Mouse (Mus musculus): ENCODE measurements around the gene Fam171b.
A peak's percentile ranks its signal among the peaks of the same experiment; 100 is the strongest.

The Fam171b gene

DNA sequence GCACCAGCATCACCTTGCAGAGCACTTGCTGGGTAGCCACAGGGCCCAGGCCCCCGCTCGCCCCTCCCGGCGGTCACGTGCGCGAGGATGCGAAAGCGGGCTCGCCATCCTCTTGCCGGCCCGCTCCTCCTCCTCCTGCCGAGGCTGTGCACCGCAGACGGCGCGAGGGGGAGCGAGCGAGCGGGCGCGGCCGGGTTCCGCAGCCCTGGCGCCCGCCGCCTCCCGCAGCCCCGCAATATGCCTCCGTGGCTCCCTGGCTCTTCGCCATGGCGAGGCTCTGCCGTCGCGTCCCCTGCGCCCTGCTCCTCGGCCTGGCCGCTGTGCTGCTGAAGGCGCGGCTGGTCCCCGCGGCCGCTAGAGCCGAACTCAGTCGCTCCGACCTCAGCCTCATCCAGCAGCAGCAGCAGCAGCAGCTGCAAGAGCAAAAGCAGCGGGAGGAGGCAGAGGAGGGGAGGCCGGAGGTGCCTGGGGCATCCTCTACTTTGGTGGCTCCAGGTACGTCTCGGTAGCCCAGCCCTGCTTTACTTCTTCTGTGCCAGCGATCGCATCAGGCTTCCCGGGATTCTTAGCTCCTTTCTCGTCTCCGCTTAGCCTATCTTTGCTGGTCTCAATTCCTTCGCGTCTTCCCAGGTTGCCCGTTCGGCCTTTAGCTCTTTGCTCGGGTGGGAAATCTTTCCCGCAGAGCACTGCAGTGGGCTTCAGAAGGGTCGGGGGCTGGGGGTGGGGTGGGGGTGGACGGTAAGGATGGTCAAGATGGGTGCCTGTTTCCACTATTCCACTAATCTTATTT, at the start of gene Fam171b:
TSS of gene Fam171b (plus strand) at position 154 of the 790 bp plus-strand sequence.
- peak; percentile 93 for DNase-seq

DNA sequence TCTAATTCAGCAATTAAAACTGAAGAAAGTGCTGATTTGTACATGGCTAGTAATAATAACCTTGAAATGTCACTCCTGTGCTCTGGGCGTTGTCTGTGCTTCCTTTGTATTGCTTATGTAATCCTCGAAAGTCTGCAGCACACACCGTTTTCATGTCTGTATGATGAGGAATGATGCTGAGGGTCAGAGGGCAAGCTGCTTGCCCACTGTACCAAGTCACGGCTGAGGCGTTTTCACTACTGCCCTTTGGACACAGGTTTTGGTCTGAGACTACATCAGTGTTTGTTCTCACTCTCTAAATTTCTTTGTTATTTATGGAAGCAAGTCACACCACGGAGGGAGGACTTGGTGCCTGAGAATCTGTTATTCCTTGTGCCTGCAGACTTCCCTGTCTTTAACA, 46.4 kb upstream of the Fam171b start:
- DNase-seq = no peak

DNA sequence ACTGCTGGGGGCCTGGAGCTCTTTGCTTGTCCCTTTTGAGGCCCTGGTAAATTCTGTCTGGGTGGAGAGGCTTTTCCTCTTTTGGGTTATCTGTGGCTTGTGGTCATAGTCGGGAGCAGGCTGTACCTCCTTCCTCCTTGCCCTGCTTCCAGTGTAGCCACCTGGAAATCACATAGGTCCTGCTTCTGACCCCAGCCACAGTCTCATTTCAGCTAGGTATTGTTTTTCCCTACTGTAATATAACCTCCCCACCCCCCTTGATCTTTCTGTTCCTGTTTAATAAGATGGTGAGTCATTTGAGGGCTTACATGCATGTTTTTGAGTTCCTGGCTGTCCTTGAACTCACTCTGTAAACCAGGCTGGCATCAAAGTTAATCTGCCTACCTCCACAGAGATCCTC, 45.6 kb upstream of the Fam171b start:
- DNase-seq = no peak

DNA sequence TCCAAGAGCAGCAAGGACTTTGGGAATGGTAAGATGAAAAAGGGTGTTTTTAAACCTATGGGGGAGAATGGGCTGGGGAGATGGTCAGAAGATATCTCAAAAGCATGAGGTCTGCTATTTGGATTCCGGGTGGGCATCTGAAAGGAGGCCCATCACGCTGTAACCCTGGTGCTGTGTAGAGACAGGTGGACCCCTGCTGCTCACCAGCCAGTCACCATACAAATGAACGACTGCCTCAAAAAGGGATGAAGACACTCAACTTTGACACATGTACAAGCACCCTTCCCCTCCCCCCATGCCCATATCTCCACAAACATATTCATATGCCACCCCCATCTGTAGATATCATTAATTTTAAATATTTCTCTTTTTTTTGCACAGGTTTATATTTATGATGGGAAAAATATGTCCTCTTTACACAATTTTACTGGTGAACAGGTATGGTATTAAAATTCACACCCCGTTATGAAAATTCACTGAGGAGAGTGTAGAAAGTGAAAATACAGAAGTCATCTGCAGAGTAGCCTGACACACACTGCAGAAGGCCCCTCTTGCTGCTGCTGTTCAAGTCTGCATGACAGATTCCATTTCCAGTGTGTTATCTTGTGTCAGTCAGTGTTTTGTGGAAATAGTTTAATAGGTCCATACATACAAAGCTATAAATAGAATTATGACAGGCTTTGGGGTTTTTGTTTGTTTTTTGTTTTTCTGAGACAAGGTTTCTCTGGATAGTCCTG, 44.0 kb upstream of the Fam171b start:
- DNase-seq = no peak

DNA sequence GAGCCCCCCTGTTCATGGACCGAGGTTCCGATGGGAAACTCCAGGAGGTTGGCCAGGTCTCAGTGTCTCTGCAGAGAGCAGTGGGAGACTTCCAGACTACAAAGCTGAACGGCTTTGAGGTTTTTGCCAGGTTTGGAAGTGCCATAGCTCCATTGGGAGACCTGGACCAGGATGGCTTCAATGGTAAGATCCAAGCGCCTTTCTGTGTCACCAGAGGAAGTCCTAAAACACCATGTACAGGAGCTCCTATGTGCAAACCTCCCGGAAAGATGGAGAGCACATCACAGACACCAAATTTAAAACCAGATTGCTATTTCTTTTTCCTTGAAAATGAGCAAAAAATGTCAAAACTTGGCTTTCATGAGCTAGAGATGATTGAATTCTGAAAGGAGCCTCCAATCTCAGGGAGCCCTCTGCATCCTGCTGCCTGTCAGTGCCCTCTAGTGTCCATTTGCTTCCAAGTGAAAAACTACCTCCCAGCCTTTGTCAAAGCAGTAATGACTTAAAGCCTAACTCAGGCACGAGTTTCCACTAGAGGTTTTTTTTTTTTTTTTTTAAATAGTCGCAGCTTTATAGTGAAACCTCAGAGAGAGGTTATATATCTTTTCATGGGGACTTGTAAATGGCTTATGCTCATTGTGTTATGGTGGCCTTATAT, 41.2 kb upstream of the Fam171b start:
- DNase-seq = peak; percentile 52

DNA sequence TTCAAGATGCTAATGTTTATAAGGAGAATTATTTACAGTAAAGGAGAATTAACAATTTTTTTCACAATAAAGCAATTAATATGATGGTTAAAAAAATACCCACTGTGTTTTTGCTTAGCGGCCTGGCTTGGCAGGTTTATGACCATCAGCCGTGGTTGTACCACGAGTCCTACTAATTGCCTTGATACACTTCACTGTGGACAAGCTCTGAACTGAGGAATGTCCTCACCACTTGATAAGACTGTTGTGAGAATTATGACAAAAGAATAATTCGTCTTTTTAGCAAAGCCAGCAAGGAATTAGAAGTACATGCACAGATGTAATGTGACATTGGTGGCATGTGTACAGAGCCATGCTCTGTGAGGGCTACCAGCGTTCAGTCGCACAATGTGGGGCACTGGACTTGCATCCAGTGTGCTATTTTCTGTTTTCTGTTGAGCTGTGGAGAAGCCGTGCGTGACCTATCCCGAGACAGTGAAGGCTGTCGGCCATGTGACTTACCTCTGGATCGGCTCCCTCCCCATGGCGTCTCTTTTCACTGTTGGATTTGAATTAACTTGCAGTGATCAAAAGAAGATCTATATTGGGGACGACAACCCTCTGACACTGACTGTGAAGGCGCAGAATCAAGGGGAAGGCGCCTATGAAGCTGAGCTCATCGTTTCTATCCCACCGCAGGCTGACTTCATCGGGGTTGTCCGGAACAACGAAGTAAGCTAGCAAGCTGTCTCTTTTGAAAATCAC, 20.9 kb upstream of the Fam171b start:
- DNase-seq = no peak

DNA sequence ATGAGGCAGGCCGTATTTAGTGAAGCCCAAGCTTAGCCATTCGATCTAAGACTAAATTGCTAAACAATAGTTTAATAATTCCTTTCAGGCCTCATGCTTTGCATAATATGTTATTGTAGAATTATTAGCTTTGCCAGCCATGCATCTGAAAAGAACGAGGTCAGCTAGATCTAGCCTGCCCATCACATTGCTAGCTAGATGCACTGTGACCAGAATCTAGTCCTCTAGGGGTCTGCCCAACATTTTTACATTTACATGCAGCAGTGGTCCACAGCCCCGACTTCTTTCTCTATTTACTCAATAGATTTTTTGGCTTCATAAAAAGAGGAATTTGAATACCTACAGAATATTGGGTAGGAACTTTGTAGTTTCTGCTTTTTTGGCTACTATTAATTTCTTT, 20.3 kb upstream of the Fam171b start:
- no peak for DNase-seq

DNA sequence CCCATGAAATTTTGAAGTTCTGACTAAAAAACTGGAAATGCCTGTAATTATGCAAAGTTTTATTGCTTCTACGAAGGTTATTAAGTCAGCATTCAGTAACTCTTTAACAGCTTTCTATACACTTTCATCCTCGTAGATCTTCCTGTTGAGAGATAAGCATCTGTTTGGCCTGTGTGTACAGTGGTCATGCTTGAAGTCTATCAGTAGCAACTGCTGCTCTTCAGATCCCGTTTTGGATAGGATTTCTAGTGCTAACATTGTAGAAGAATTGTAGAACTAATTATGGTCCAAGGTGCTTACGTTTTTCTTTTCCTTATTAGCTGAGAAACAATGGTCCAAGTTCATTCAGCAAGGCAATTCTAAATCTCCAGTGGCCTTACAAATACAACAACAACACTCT, 16.7 kb upstream of the Fam171b start:
- no peak for DNase-seq

DNA sequence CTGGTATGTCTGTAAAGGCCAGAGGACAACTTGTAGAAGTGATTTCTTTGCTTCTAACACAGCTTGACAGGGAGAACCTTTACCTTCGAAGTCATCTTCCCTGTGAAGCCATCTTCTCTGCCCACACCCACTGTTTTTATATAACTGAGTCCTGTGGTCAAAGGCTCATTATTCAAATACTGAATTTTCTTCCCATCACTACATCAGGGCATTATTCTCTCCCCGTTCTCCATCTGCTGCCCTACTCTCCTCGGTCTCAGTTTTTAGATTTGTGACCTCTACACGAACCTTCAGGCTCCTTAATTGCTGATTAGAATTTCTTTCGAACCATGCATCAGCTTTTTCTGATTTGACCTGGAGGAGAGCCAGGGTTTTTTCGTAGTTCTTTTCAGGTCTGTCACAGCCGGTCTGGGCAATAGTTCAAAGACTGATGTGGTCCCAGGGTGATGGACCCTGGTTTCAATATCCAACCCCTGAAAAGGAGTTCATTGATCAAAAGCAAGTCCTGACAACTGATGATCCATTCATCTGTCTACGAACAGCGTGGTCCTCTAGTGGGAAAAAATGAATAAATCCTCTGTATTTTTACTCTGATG, 14.4 kb upstream of the Fam171b start:
- no peak for DNase-seq

DNA sequence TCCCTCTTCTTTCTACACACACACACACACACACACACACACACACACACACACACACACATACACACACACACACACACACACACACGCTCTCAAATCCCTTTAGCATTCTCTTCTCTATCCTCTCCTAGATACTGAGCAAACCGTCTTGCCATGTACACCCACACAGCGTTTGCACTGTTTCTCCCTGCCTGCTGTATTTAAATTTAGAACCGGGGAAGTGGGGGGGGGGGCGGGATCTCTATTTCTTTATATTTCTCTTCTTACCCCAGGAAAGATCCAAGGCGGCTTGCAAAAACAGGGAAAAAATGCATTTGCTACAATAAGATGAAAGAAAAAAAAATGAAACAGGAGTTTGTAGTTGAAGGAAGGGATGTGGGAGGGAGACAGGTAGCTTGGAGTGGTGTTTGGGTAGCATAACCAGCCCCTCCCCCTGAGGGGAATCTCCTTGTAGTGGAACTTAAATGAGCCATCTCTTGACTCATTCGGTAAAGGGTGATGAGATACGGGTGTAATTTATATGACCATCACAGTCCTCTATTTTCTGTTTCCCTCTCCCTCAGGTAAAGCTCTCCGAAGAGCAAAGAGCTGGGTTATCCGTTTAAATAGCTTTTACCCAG, 947 bp downstream of the Fam171b start:
- peak; percentile 28 for DNase-seq

DNA sequence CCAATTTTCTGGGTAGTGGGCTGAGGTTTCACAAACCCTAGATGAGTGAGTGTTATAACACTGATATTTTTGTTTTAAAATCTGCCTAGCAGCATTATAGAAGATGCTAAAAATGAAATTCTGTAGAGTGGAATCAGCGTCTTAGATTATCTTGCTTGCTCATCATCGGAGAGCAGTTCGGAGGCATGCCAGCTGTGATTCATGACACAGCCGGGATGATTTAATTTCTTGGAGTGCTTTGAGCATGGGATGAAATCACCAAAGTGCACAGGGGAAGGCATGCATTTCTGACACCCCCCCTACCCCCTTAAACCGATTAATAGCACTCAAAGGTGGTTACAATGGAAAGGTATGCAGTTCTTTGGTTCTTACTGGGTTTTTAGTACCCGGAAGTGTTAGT, 1.6 kb downstream of the Fam171b start:
- peak; percentile 66 for DNase-seq

DNA sequence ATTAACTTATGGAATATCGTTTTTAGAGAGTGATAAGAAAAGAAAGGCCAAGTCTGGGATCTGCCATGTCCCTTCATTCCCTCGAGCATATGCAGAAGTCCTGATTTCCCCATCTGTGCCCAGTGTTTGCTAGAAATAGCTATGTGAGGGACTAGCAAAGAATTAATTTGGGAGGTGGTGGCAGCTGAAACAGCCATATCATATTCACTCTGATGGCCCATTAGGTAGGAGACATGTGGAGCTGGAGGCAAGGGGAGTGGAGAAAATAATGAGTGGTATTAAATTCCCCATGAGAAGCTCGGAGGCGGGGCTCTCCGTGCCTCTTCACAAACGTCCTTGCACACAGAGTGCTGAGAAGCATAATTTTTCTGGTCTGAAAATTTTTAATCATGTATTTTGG, 3.7 kb downstream of the Fam171b start:
- no peak for DNase-seq

DNA sequence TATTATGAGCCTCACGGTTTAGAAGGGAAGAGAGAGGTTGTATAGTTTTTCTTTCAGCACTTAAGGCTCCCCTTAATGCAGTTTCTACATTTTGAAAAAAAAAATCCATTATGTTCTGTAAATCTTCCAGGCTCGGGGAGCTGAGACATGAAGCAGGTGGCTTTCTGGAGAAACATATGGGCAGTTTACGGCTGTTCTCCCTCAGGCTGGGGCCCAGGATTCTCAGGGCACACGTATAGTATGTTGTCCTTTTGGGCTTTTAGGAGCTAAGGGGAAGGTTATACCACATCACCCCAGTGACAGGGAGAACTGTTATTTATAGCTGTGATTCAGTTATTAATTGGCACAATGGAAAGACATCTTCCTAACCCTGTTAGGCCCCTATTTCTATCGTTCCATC, 12.7 kb downstream of the Fam171b start:
- no peak for DNase-seq

DNA sequence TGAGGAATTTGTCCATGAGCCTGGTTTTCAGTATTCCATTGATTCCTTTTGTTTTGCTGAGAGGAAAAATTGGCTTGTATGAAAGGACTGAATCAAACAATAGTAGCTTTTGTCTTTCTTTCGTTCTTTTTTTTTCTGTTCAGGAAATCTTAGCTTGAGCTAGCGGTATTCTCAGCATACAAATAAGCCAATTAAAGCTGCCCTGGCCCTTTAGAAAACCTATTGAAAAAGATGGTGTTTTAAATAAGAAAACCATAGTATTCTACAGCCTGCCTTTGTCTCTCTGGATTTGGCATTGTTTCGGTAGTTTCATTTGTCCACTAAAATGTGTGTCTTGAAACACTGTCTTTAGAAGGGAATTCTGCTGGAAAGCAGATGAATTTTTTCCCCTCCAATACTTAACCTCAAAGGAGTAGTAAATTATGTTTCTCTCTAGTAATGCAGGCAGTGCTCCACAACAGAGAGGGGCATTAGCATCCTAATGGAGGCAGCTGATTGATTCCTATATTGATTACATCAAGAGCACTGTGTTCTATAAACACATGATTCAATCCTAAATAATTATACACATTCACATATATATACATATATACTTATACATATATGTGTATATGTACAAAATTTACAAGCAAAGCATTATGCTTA, 16.6 kb downstream of the Fam171b start:
- no peak for DNase-seq

DNA sequence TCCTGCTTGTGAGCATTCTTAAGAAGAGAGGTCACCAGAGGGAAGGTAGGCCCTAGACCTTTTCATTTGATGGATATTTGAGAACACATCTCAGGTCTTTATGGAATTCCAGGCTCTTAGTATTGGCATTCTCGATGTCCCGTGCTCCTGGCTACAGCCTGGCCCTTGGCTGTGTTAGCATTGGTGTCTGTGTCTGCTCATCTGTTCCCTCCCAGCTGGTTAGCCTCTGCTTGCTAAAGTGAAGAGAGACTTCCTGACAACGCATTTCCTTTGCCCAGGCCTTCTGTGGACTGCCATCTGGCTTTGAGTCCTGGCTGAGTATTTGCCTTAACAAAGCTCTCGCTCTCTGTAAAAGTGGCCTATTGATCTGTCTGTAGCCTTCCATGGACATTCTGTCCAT, 20.5 kb downstream of the Fam171b start:
- no peak for DNase-seq

DNA sequence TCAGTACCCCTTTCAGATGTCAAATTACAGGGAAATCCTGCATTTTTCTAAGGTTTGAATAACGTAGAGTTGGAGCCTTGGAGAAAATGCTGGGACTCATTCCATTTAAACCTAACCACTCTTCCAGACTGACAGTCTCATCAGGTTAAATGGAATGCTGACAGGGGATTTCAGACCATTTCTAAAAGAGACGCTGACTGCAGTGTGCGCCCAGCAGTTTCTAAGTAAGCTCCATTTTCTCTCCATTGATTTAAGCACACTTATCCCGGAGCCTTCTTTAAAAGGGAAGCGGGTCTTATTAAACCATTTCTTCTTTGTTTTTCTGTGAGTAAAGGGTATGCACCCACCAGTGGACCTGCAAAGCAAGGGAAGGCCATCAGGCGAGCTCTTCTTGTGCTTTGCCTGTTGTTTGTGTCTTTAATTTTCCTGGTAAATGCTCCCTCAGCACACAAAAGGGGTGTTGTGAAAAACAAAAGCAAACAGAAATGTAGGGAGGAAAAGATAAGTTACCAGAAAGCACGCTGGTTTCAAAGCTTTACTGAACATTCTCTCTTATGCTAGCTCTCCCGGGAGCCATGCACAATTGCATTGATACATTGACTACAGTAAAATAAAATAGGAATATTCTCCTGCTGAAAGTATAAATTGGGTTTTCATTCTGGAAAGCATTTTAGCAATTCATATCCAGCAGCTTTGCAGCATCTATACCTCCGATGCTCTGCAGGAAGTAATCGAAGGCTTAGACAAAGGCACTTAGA, 23.1 kb downstream of the Fam171b start:
- no peak for DNase-seq

DNA sequence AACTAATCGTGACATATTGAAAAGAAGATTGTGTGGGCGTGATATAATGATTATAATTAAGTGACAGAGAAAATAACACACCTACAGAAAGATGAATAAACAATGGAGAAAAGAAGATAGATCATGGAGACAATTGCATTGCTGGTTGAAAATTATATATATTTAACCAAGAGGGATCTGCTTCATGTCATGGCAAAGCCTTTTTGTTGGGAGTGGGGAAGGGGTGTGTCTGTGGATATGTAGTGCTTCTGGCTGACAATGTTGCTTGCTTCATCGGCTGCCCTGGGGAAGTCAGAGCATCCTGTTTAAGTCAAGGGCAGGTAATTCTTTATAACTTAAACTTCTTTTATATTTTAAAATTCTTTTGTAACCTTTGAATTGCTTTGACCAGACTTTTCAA, 36.1 kb downstream of the Fam171b start:
- no peak for DNase-seq

DNA sequence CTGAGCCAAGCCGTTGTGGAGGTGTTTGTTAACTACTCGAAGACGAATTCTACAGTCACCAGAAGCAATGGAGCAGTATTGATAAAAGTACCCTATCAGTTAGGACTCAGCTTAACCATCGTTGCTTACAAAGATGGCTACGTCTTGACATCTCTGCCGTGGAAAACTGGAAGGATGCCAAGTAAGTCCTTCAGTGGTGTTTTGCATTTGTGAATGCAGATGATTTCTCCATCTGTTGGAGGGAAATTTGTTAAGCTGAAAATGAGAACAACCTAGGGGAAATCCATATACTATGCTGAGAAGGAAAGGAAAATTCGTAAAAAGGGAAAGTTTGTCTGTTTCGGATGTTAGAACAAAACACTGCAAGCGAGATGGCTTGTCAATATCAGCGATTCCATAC, 41.0 kb downstream of the Fam171b start:
- no peak for DNase-seq

DNA sequence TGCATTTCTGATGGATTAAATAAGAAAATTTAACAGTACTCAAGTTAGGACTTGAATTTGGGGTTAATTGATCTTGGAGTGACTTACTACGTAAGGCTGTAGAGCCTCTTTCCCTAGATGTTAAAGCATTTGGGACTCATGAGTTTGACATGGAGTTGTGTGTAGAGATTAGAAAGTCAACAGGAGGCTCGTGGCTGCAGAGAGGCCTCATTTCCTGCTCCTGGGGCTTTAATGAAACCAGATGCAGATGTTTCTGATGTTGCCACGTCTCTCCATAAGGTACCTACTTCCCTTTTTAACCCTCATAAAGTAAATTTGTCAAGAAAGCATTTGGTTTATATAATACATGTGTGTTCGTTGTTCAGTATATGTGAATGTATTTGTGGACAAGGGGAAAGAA, 43.8 kb downstream of the Fam171b start:
- no peak for DNase-seq

DNA sequence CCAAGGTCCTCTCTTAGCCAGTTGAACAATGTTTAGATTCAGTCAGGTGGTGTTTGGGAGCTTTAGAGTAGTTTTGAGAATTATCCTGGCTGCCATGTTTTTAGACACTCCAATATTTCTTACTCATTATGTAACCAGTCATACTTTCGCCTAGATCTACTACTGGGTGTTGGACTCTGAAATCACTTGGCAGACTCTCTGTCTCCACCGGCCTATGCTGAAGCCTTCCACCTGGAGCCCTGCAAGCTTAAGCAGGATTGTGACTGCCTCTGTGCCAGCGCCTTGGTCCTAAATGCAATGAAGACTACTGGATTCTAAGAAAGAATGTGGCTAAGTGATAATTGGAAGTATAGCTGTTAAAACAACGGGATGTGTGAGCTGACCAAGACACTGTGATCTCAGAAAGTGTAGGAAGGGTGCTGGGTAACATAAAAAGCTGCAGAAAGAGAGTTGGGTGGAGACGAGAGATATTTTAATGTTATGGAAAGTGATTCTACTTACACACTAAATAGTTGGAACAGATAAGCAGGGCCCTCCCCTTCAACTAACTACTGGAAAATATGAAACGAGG, 71.5 kb downstream of the Fam171b start:
- DNase-seq = no peak

DNA sequence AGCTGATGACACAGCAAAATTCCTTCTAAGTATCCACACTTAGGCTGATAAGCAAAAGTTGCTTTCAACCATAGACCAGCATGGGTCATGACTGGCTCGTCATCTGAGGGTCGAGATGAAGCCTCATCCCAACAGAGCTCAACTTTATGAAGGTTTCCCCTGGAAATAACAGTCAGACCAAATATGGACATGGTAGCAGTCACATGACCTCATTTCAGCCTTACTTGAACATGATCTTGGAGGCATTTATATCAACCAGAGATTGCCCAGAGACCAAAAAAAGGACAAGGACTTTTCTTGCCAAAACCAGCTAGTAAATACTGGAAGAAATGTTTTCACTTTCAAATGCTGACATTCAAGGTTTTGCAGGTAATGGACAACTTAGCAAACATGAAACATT, 81.3 kb downstream of the Fam171b start:
- no peak for DNase-seq

Data from right cerebral cortex, postnatal 25 days (tissue).